Mouse (Mus musculus): ENCODE results near the gene Inf2.

GRCm38 (mm10) chr12:112579430-112579829 is 9.2 kb upstream of the Inf2 start:
- TF ChIP-seq CTCF (IDR thresholded peaks at IDR 0.05; ENCODE audit: extremely low read depth, insufficient read length, insufficient replicate concordance, low read depth, low read length), result no peak
- TF ChIP-seq POLR2A (IDR thresholded peaks at IDR 0.05; ENCODE audit: low read depth, low read length), result no peak

All from small intestine, adult 2 months (tissue).